Mouse (Mus musculus) layer of hippocampus, adult 8-10 months (tissue): ENCODE results near the gene Nit1. TPM values are rescaled to one million over a fixed set of nuclear protein-coding genes. Genes with fewer than 3 reads are reported as not detected.

Source experiments
- DNase-seq, 2 experiments: peaks; one replicate each; pipeline ENCODE4 v3.0.0; 2022; ENCODE audit warnings: low spot score in 2 of 2
- total RNA-seq, 4 experiments: library from RNA; stranded (reverse); gene quantifications; 2 replicates each; pipeline ENCODE4 v1.2.4; 2022

The Nit1 gene
- total RNA-seq = 10 to 100 TPM; 40.1 to 54.1 (median 45.6) TPM

- DNase-seq = peak; percentile 84 to 88
Measured at GRCm38 (mm10) chr1:171345225-171346094, at the start of gene Nit1, which contains the start of gene Pfdn2. Gene Nit1, minus strand, starts transcription at chr1:171345646. Gene Pfdn2, plus strand, starts transcription at chr1:171345670.

- no peak for DNase-seq
Measured at GRCm38 (mm10) chr1:171390101-171390500, 44.7 kb upstream of the Nit1 start.

GRCm38 (mm10) chr1:171388376-171389102 is 43.1 kb upstream of the Nit1 start, which contains the start of gene Arhgap30:
Gene Arhgap30, plus strand, starts transcription at chr1:171388954.
- DNase-seq = no peak

- DNase-seq = no peak
Measured at GRCm38 (mm10) chr1:171387099-171387498, 41.7 kb upstream of the Nit1 start.

GRCm38 (mm10) chr1:171385171-171385570 is 39.7 kb upstream of the Nit1 start:
- no peak for DNase-seq

GRCm38 (mm10) chr1:171384361-171384760 is 38.9 kb upstream of the Nit1 start:
- DNase-seq = no peak

- no peak for DNase-seq
Measured at GRCm38 (mm10) chr1:171382096-171382620, 36.7 kb upstream of the Nit1 start.

GRCm38 (mm10) chr1:171379935-171380599 is 34.6 kb upstream of the Nit1 start:
- DNase-seq = peak; percentile 73 to 77

GRCm38 (mm10) chr1:171378298-171378697 is 32.9 kb upstream of the Nit1 start:
- DNase-seq = no peak

- no peak for DNase-seq
Measured at GRCm38 (mm10) chr1:171375646-171376097, 30.2 kb upstream of the Nit1 start.

GRCm38 (mm10) chr1:171373946-171374345 is 28.5 kb upstream of the Nit1 start:
- DNase-seq = no peak

- DNase-seq = no peak
Measured at GRCm38 (mm10) chr1:171372880-171373279, 27.4 kb upstream of the Nit1 start.

GRCm38 (mm10) chr1:171369845-171370556 is 24.6 kb upstream of the Nit1 start, which contains the start of gene Nectin4:
Gene Nectin4, plus strand, starts transcription at chr1:171370099.
- no peak for DNase-seq

GRCm38 (mm10) chr1:171365934-171366333 is 20.5 kb upstream of the Nit1 start:
- no peak for DNase-seq

- DNase-seq = peak; percentile 65 to 66
Measured at GRCm38 (mm10) chr1:171361106-171362103, 16.0 kb upstream of the Nit1 start.

- peak; percentile 89 to 95 for DNase-seq
Measured at GRCm38 (mm10) chr1:171360656-171361055, 15.2 kb upstream of the Nit1 start, which contains the start of gene Klhdc9. Gene Klhdc9, minus strand, starts transcription at chr1:171360798.

GRCm38 (mm10) chr1:171360253-171360652 is 14.8 kb upstream of the Nit1 start:
- peak in 1 of 2 experiments; percentile 25 for DNase-seq

- DNase-seq = peak in 1 of 2 experiments; percentile 36
Measured at GRCm38 (mm10) chr1:171358421-171358820, 13.0 kb upstream of the Nit1 start.

- DNase-seq = no peak
Measured at GRCm38 (mm10) chr1:171356814-171357213, 11.4 kb upstream of the Nit1 start.
